Mouse (Mus musculus) limb, embryonic 11.5 days (tissue): Measurements from ENCODE around the gene Ddb1. TPM values are rescaled to one million over a fixed set of nuclear protein-coding genes. Genes with fewer than 3 reads are reported as not detected.

Source experiments
- ATAC-seq: fragments of 200-750 bp; cut with Nextera tagmentation; 2 replicates; pipeline ENCODE4 v1.8.0; 2017; ENCODE audit warnings: low read depth; ENCODE audit not compliant: insufficient number of reproducible peaks, low FRiP score, low TSS enrichment
- DNase-seq: peaks from one replicate; pipeline ENCODE4 v3.0.0-alpha.2; 2015; ENCODE audit warnings: low spot score
- H3K27ac ChIP-seq: fragments of 300-500 bp; sonication (generic); replicated peaks from 2 replicates; pipeline ENCODE4 v1.5.1; 2014; ENCODE audit warnings: low read depth, mild to moderate bottlenecking, low read length
- H3K27me3 ChIP-seq: fragments of 300-500 bp; sonication (generic); 2 replicates; pipeline ENCODE4 v1.6.1; 2014; ENCODE audit warnings: mild to moderate bottlenecking, low read length, mixed read lengths; ENCODE audit not compliant: control insufficient read depth, insufficient read depth
- H3K36me3 ChIP-seq: fragments of 300-500 bp; sonication (generic); 2 replicates; pipeline ENCODE4 v1.6.1; 2014; ENCODE audit warnings: mild to moderate bottlenecking, low read length, moderate library complexity, mixed read lengths; ENCODE audit not compliant: control insufficient read depth, insufficient read depth
- H3K4me1 ChIP-seq: fragments of 300-500 bp; sonication (generic); 2 replicates; pipeline ENCODE4 v1.6.1; 2014; ENCODE audit warnings: low read length, mixed read lengths; ENCODE audit not compliant: control insufficient read depth, insufficient read depth
- H3K4me2 ChIP-seq: fragments of 300-500 bp; sonication (generic); 2 replicates; pipeline ENCODE4 v1.6.1; 2014; ENCODE audit warnings: low read depth, mild to moderate bottlenecking, moderate library complexity; ENCODE audit not compliant: severe bottlenecking
- H3K4me3 ChIP-seq: fragments of 300-500 bp; sonication (generic); 2 replicates; pipeline ENCODE4 v1.5.1; 2014; ENCODE audit warnings: low read depth, low read length
- H3K9ac ChIP-seq: fragments of 300-500 bp; sonication (generic); 2 replicates; pipeline ENCODE4 v1.6.1; 2014; ENCODE audit warnings: mild to moderate bottlenecking, low read length
- H3K9me3 ChIP-seq: fragments of 300-500 bp; sonication (generic); 2 replicates; pipeline ENCODE4 v1.6.1; 2016; ENCODE audit warnings: low read length; ENCODE audit not compliant: control insufficient read depth
- WGBS: fragments of 180-500 bp; shearing (Covaris S2); extraction: QIAGEN DNeasy Blood & Tissue Kit; methylation state at CpG from one replicate; pipeline ENCODE4 v1.1.7; 2014; 5-methylcytosine and 5-hydroxymethylcytosine counted together
- polyA plus RNA-seq: library from polyadenylated mRNA; unstranded; fragments of >200 nt; fragmentation: Nextera tagmentation; extraction: Ambion mirVana; gene quantifications from 2 replicates; pipeline ENCODE4 v1.2.1, GENCODE M21; 2014

Gene Ddb1
- polyA plus RNA-seq, 1 experiment from 2014 or later, result 423 TPM

GRCm38 (mm10) chr19:10562351-10562750 lies 42.8 kb upstream of the Ddb1 start:
- no peaks in the 10 kb centered on the region for H3K4me1 ChIP-seq
- ATAC-seq, result no peak

DNA sequence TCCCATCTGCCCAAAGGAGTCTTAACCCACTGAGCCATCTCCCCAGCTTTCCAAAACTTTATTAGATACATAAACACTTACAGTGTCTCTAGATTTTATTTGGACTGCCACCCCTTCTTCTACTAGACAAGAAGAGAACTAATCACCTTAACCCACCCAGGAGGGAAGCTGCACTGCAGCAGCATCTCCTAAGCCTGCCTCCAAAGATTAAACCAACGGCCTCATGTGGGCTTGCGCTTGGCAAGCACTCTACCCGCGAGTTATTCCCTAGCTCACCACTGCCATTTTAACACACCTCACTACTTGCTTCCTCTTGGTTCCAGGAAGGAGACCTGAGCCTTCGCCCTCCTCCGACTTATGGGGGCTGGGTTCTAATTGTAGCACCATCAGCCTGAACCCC lies 40.8 kb upstream of the Ddb1 start:
- WGBS, result 84% methylated on average over 6 of the region's 6 CpGs
- no peaks in the 10 kb centered on the region for H3K27me3 ChIP-seq
- H3K4me1 ChIP-seq, result no peaks in the 10 kb centered on the region
- H3K27ac ChIP-seq, result no peak overlapping the region
- H3K4me3 ChIP-seq, result no peak overlapping the region
- no peak for DNase-seq
- ATAC-seq, result no peak
- H3K36me3 ChIP-seq, result no peaks in the 10 kb centered on the region
- no peaks in the 10 kb centered on the region for H3K9me3 ChIP-seq
- H3K4me2 ChIP-seq, result no peak overlapping the region
- H3K9ac ChIP-seq, result no peak overlapping the region

More at GRCm38 (mm10) chr19:10562351-10562750, 42.8 kb upstream of the Ddb1 start:
- DNase-seq, result no peak
- H3K4me2 ChIP-seq, result no peak overlapping the region
- no peaks in the 10 kb centered on the region for H3K36me3 ChIP-seq
- H3K9ac ChIP-seq, result no peak overlapping the region
- 68% methylated on average over 5 of the region's 5 CpGs for WGBS
- no peak overlapping the region for H3K27ac ChIP-seq
- H3K4me3 ChIP-seq, result no peak overlapping the region
- H3K27me3 ChIP-seq, result no peaks in the 10 kb centered on the region
- no peaks in the 10 kb centered on the region for H3K9me3 ChIP-seq

- Histone ChIP-seq H3K36me3 (no peaks in the 10 kb centered on the region), H3K27me3 (no peaks in the 10 kb centered on the region), H3K4me2 (no peak overlapping the region), H3K9me3 (no peaks in the 10 kb centered on the region), H3K27ac (no peak overlapping the region), H3K4me3 (no peak overlapping the region), H3K9ac (no peak overlapping the region), H3K4me1 (no peaks in the 10 kb centered on the region)
- WGBS, result 84% methylated on average over 4 of the region's 4 CpGs
- DNase-seq (no peak), ATAC-seq (no peak)
Measured at GRCm38 (mm10) chr19:10565217-10565616, 39.9 kb upstream of the Ddb1 start.

DNA sequence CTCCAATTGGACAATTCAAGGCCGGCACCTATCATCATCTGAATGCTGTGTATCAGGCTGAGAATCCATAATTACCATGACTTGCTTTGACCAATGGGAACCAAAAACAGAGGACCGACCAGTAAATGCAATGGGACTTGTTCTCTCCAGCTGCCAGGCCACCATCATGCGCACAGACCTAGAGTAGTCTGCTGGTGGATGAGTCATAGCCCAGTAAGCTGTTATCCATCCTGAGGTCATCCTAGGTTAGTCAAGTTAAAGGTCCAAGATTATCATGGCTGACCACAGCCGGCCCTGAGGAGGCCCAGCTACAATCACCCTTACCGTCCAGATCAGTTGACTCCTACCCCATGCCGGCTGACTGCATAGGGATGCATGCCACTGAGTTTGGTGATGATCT lies 35.5 kb upstream of the Ddb1 start:
- ATAC-seq, result no peak

GRCm38 (mm10) chr19:10576690-10577561 lies 28.2 kb upstream of the Ddb1 start, which contains the start of the genes Cyb561a3 and Tmem138:
Gene Cyb561a3 (plus strand): TSS chr19:10577172.
Gene Tmem138 (minus strand): TSS chr19:10577362.
- Histone ChIP-seq H3K36me3 (peaks cover 4% of the 10 kb centered on the region; the same call in 1 of the 2 replicates), H3K9me3 (no peaks in the 10 kb centered on the region), H3K9ac (peak within 1 kb of the TSS; percentile 76), H3K4me1 (peaks cover 5% of the 10 kb centered on the region; the same call in 1 of the 2 replicates), H3K27me3 (no peaks in the 10 kb centered on the region), H3K27ac (peak within 1 kb of the TSS; percentile 63), H3K4me3 (peak within 1 kb of the TSS; percentile 62), H3K4me2 (peak within 1 kb of the TSS; percentile 79)
- WGBS, result under 1% methylated on average over 44 of the region's 44 CpGs
- peak; percentile 95 for ATAC-seq
- DNase-seq, result peak; percentile 95

More for the DNA sequence above, 35.5 kb upstream of the Ddb1 start:
- no peaks in the 10 kb centered on the region for H3K27me3 ChIP-seq
- 95% methylated on average over 6 of the region's 6 CpGs for WGBS
- H3K9me3 ChIP-seq, result no peaks in the 10 kb centered on the region
- H3K4me3 ChIP-seq, result no peak overlapping the region
- H3K36me3 ChIP-seq, result peaks cover 2% of the 10 kb centered on the region; the same call in 1 of the 2 replicates
- no peaks in the 10 kb centered on the region for H3K4me1 ChIP-seq
- no peak overlapping the region for H3K4me2 ChIP-seq
- no peak overlapping the region for H3K9ac ChIP-seq
- DNase-seq, result no peak
- H3K27ac ChIP-seq, result no peak overlapping the region

DNA sequence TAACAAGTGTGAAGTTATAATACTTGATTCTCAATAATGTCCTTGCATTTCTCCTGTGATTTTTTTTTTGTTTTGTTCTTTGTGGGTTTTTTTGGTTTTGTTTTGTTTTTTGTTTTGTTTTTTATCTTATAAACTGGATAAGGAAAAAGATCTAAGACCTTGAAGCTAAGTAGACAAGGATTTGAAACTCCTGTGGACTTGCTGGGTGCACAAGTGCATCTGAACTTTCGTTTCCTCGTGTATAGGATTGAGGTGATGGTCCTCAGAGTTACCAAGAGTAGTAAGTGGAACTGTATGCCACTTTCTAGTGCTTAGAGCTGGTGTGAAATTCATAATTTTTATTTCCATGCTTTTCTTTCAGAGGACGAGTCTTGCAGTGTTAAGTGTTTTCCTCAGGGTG lies 25.0 kb upstream of the Ddb1 start:
- H3K27me3 ChIP-seq, result no peaks in the 10 kb centered on the region
- no peak overlapping the region for H3K4me2 ChIP-seq
- no peak for DNase-seq
- no peak overlapping the region for H3K9ac ChIP-seq
- no peak overlapping the region for H3K4me3 ChIP-seq
- H3K9me3 ChIP-seq, result no peaks in the 10 kb centered on the region
- no peaks in the 10 kb centered on the region for H3K36me3 ChIP-seq
- H3K4me1 ChIP-seq, result peaks cover 5% of the 10 kb centered on the region; the same call in 1 of the 2 replicates
- WGBS, result 75% methylated on average over 3 of the region's 3 CpGs
- no peak for ATAC-seq
- no peak overlapping the region for H3K27ac ChIP-seq

- 85% methylated on average over 3 of the region's 3 CpGs for WGBS
- no peak for DNase-seq
- Histone ChIP-seq H3K4me3 (no peak overlapping the region), H3K27ac (no peak overlapping the region), H3K9me3 (no peaks in the 10 kb centered on the region), H3K36me3 (no peaks in the 10 kb centered on the region), H3K27me3 (no peaks in the 10 kb centered on the region), H3K4me1 (peaks cover 5% of the 10 kb centered on the region; the same call in 1 of the 2 replicates), H3K4me2 (no peak overlapping the region), H3K9ac (no peak overlapping the region)
- ATAC-seq, result no peak
Measured at GRCm38 (mm10) chr19:10580761-10581160, 24.4 kb upstream of the Ddb1 start.

- Histone ChIP-seq H3K9ac (no peak overlapping the region), H3K4me2 (no peak overlapping the region), H3K4me1 (peaks cover 2% of the 10 kb centered on the region; the same call in 1 of the 2 replicates), H3K27ac (no peak overlapping the region), H3K36me3 (no peaks in the 10 kb centered on the region), H3K4me3 (no peak overlapping the region), H3K27me3 (no peaks in the 10 kb centered on the region), H3K9me3 (no peaks in the 10 kb centered on the region)
- 82% methylated on average over 6 of the region's 6 CpGs for WGBS
- ATAC-seq (no peak), DNase-seq (no peak)
Measured at GRCm38 (mm10) chr19:10581984-10582383, 23.1 kb upstream of the Ddb1 start.
